Mouse (Mus musculus): ENCODE measurements at regions not wholly inside any gene's neighbourhood (a gene's known extent, or its start where the extent isn't known, plus 50 kb on each side); places are given as distances from the start of the nearest gene placed in this dataset.

DNA sequence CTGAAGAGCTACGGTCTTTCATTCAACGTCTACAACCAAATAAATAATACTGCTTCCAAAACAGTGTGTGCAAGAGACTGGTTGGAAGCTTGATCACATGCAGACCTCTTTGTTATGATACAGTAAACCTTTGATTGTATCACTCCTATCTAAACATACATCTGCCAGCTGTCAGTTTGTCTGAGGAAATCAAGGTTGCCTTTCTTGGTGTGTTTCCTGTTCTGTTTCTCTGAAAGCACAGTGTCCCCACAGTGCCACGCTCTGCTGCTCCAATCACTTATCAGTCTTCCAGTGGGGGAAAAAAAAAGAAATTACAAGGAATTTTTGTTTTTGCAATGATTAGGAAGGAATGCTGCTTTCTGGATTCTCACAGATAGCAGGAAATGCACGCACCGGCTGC, 139.2 kb downstream of the Mbl2 start:
- Histone ChIP-seq H3K9me3 (ENCODE audit: control insufficient read depth, low read length) (no peaks in the 10 kb centered on the region), H3K27ac (replicated peaks in 1 of 2; ENCODE audit: control insufficient read depth in 1 of 2, insufficient read depth in 1 of 2, low read depth in 2 of 2, low read length in 2 of 2) (no peak overlapping the region), H3K9ac (ENCODE audit: low read length) (no peak overlapping the region), H3K4me2 (ENCODE audit: low read length) (no peak overlapping the region), H3K4me3 (ENCODE audit: control insufficient read depth in 1 of 2, insufficient read depth in 1 of 2, low read depth in 1 of 2, low read length in 2 of 2) (no peak overlapping the region), H3K4me1 (ENCODE audit: control insufficient read depth in 2 of 2, insufficient read depth in 2 of 2, low read length in 2 of 2) (no peaks in the 10 kb centered on the region), H3K27me3 (ENCODE audit: control insufficient read depth, insufficient read depth, low read length) (no peaks in the 10 kb centered on the region), H3K36me3 (ENCODE audit: control insufficient read depth, insufficient read depth, low read length) (no peaks in the 10 kb centered on the region)
- 36% methylated on average over 5 of the region's 5 CpGs for WGBS
- no peak; the same call in 1 of the 2 replicates for ATAC-seq (ENCODE audit: insufficient number of reproducible peaks, insufficient read depth, low FRiP score, low read depth)

DNA sequence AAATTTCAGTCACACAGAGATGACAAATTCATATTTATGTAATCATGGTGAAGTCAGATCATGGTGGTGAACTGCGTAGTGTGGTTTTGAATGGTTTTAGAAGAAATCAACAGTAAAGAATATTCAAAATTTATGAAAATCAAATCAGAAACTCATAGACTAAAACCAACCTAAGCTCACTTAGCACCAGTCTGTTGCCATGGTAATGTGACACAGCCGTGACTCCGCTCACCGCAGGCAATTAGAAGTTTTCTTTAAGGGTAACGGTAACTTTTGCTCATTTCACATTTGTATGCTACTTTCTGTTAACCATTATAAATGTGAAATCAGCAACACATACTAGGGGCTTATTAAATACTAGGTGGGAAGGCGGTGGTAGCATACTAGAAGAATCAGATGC, 147.0 kb downstream of the Mbl2 start:
- Histone ChIP-seq H3K4me2 (ENCODE audit: low read length) (no peak overlapping the region), H3K27ac (replicated peaks in 1 of 2; ENCODE audit: control insufficient read depth in 1 of 2, insufficient read depth in 1 of 2, low read depth in 2 of 2, low read length in 2 of 2) (no peak overlapping the region), H3K27me3 (ENCODE audit: control insufficient read depth, insufficient read depth, low read length) (no peaks in the 10 kb centered on the region), H3K4me3 (ENCODE audit: control insufficient read depth in 1 of 2, insufficient read depth in 1 of 2, low read depth in 1 of 2, low read length in 2 of 2) (no peak overlapping the region), H3K36me3 (ENCODE audit: control insufficient read depth, insufficient read depth, low read length) (no peaks in the 10 kb centered on the region), H3K4me1 (ENCODE audit: control insufficient read depth in 2 of 2, insufficient read depth in 2 of 2, low read length in 2 of 2) (no peaks in the 10 kb centered on the region), H3K9me3 (ENCODE audit: control insufficient read depth, low read length) (no peaks in the 10 kb centered on the region), H3K9ac (ENCODE audit: low read length) (no peak overlapping the region)
- 78% methylated on average over 6 of the region's 6 CpGs for WGBS
- no peak for ATAC-seq (ENCODE audit: insufficient number of reproducible peaks, insufficient read depth, low FRiP score, low read depth)

DNA sequence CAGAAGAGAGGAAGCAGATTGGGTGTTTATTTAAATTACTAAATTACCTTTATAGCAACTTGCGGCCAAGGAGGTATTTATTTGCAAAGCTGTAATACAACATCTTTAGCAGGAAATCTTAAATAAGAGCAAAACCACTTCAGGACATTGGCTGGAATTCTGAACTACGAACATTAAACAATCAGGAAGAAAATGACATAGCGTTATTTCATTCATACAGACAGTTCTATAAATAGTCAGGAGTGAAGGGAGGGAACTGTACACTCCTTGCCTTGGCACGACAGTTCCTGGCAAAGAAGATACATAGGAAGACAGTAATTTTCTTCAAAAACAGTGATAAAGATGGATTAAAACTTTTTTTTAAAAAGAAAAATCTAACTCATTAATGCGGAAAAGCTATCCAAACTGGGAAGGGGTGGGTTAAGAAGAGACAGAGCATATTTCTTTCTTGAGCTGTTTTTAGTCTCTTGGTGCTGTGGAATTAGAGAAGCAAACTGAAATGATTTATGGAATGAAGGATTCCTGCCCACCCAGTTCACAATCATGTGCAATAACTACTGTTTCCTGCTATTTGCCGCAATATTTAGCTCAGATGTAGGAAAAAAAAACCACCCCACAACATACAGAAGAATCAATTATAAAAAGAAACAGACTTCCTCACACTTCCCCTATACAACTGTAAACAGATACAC, 147.9 kb downstream of the Mbl2 start:
- WGBS: 47% methylated on average over 6 of the region's 6 CpGs

DNA sequence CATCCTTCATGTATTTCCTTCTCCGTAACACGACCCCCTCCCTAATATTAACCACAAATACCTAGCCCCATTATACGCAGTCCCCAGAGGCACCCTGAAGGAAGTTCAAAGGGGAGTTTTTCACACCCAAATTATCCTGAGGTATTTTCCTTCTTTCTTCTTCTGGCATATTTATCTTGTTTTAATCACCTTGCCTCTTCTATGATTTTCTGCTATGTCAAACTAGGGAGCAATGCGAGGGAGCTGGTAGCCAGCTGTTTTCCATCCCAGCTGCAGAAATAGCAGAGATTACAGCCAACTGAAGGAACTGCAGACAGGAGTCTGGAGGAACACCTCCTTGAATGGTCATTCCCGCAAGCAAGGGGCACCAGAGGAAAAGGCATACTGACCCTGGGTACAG, 155.7 kb downstream of the Dkk1 start:
- ATAC-seq (ENCODE audit: insufficient number of reproducible peaks, insufficient read depth, low FRiP score, low read depth): no peak
- no peak overlapping the region for H3K4me3 ChIP-seq (ENCODE audit: control insufficient read depth in 1 of 2, insufficient read depth in 1 of 2, low read depth in 1 of 2, low read length in 2 of 2)
- H3K36me3 ChIP-seq (ENCODE audit: control insufficient read depth, insufficient read depth, low read length): no peaks in the 10 kb centered on the region
- H3K9me3 ChIP-seq (ENCODE audit: control insufficient read depth, low read length): 0 out of 2 replicates have a peak, but pooled peaks cover 4% of the 10 kb centered on the region
- H3K4me1 ChIP-seq (ENCODE audit: control insufficient read depth in 2 of 2, insufficient read depth in 2 of 2, low read length in 2 of 2): no peaks in the 10 kb centered on the region; a peak in 1 of 4 replicates
- H3K9ac ChIP-seq (ENCODE audit: low read length): no peak overlapping the region
- no peaks in the 10 kb centered on the region for H3K27me3 ChIP-seq (ENCODE audit: control insufficient read depth, insufficient read depth, low read length)
- no peak overlapping the region for H3K27ac ChIP-seq (replicated peaks in 1 of 2; ENCODE audit: control insufficient read depth in 1 of 2, insufficient read depth in 1 of 2, low read depth in 2 of 2, low read length in 2 of 2)
- H3K4me2 ChIP-seq (ENCODE audit: low read length): no peak overlapping the region
- 38% methylated on average over 5 of the region's 5 CpGs for WGBS

More for the DNA sequence above, 147.9 kb downstream of the Mbl2 start:
- Histone ChIP-seq H3K4me1 (ENCODE audit: control insufficient read depth in 2 of 2, insufficient read depth in 2 of 2, low read length in 2 of 2) (no peaks in the 10 kb centered on the region), H3K4me2 (ENCODE audit: low read length) (no peak overlapping the region), H3K9ac (ENCODE audit: low read length) (no peak overlapping the region), H3K27me3 (ENCODE audit: control insufficient read depth, insufficient read depth, low read length) (no peaks in the 10 kb centered on the region), H3K4me3 (ENCODE audit: control insufficient read depth in 1 of 2, insufficient read depth in 1 of 2, low read depth in 1 of 2, low read length in 2 of 2) (no peak overlapping the region), H3K36me3 (ENCODE audit: control insufficient read depth, insufficient read depth, low read length) (no peaks in the 10 kb centered on the region), H3K9me3 (ENCODE audit: control insufficient read depth, low read length) (no peaks in the 10 kb centered on the region), H3K27ac (replicated peaks in 1 of 2; ENCODE audit: control insufficient read depth in 1 of 2, insufficient read depth in 1 of 2, low read depth in 2 of 2, low read length in 2 of 2) (no peak overlapping the region)
- ATAC-seq (ENCODE audit: insufficient number of reproducible peaks, insufficient read depth, low FRiP score, low read depth): no peak

DNA sequence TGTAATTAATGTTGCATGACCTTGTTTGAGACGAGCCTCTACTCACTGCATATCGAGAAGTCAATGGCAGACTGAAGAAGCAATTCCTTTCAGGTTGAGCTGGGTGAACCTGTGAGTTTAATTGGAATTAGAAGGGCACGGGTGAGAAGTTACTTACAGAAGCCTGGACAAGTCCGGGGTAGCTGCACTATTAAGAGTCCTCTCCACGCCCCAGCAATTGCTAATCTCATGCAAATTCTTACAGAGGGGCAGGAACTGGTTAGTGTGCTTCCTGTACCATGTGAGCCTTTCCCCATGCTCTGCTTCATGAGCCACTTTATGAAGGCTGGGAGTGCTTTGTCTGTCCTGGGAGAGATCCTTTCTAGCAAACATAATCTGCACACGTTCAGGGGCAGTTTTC, 142.5 kb downstream of the Dkk1 start:
- Histone ChIP-seq H3K27me3 (ENCODE audit: control insufficient read depth, insufficient read depth, low read length) (no peaks in the 10 kb centered on the region), H3K27ac (replicated peaks in 1 of 2; ENCODE audit: control insufficient read depth in 1 of 2, insufficient read depth in 1 of 2, low read depth in 2 of 2, low read length in 2 of 2) (no peak overlapping the region), H3K4me2 (ENCODE audit: low read length) (no peak overlapping the region), H3K4me3 (ENCODE audit: control insufficient read depth in 1 of 2, insufficient read depth in 1 of 2, low read depth in 1 of 2, low read length in 2 of 2) (no peak overlapping the region), H3K36me3 (ENCODE audit: control insufficient read depth, insufficient read depth, low read length) (no peaks in the 10 kb centered on the region), H3K9me3 (ENCODE audit: control insufficient read depth, low read length) (no peaks in the 10 kb centered on the region), H3K9ac (ENCODE audit: low read length) (no peak overlapping the region), H3K4me1 (ENCODE audit: control insufficient read depth in 2 of 2, insufficient read depth in 2 of 2, low read length in 2 of 2) (no peaks in the 10 kb centered on the region)
- ATAC-seq (ENCODE audit: insufficient number of reproducible peaks, insufficient read depth, low FRiP score, low read depth): no peak
- 75% methylated on average over 6 of the region's 6 CpGs for WGBS

DNA sequence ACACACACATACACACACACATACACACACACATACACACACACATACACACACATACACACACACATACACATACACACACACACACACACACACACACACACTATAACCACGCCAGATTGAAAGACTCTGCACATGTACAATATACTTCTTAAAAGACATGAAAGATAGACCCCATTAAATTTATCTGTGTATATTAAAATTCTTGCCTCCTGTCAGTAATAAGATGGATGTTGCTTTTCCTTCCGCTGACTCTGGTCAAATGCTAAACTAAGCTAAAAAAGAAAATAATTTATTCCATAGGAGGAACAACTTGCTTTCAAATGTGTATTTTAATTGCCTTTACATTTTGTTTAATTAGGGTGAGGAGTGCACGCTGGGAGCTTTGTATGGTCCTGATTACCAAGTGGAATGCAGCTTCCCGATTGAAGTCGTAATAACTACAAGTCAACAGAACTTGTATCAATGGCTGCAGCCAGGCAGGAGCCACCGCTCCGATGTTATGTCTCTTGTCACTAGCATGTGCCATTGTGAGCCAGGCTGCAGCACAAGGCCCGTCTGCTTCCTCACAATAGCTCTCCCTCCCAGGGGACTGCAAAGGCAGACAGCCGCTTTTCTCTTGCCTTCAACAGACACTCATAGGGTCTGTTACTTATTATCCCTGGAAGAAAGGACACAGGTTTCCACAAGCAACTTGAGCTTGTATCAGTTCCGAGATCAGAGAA, 129.7 kb downstream of the Dkk1 start:
- H3K27ac ChIP-seq (replicated peaks in 1 of 2; ENCODE audit: control insufficient read depth in 1 of 2, insufficient read depth in 1 of 2, low read depth in 2 of 2, low read length in 2 of 2): no peak overlapping the region
- no peak overlapping the region for H3K9ac ChIP-seq (ENCODE audit: low read length)
- 0 out of 2 replicates have a peak overlapping the region, but pooled peaks have one; percentile 25 for H3K4me2 ChIP-seq (ENCODE audit: low read length)
- no peak overlapping the region for H3K4me3 ChIP-seq (ENCODE audit: control insufficient read depth in 1 of 2, insufficient read depth in 1 of 2, low read depth in 1 of 2, low read length in 2 of 2)
- WGBS: 27% methylated on average over 10 of the region's 10 CpGs
- no peaks in the 10 kb centered on the region for H3K9me3 ChIP-seq (ENCODE audit: control insufficient read depth, low read length)
- no peak for ATAC-seq (ENCODE audit: insufficient number of reproducible peaks, insufficient read depth, low FRiP score, low read depth)
- H3K4me1 ChIP-seq (ENCODE audit: control insufficient read depth in 2 of 2, insufficient read depth in 2 of 2, low read length in 2 of 2): no peaks in the 10 kb centered on the region
- H3K27me3 ChIP-seq (ENCODE audit: control insufficient read depth, insufficient read depth, low read length): no peaks in the 10 kb centered on the region
- H3K36me3 ChIP-seq (ENCODE audit: control insufficient read depth, insufficient read depth, low read length): no peaks in the 10 kb centered on the region

DNA sequence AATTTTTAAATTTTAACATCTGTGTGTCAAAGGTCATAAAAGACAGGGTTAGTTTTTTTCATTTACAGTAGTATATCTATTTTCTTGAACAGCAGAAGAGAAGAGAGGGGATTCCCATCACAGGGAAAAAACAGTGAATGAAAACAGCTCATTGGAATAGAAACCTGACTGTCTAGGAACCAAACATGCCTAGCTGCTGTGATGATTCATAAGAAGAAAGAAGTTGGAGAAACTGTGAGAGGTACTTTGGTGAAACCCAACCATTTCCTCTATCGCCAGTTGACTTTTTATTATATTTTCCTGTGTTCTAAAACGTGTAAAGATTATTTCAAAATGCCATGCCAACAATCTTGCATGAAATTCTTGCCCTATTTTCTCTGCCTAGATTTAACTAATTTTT, 123.8 kb downstream of the Dkk1 start:
- no peak overlapping the region for H3K4me3 ChIP-seq (ENCODE audit: control insufficient read depth in 1 of 2, insufficient read depth in 1 of 2, low read depth in 1 of 2, low read length in 2 of 2)
- H3K27me3 ChIP-seq (ENCODE audit: control insufficient read depth, insufficient read depth, low read length): no peaks in the 10 kb centered on the region
- no peak overlapping the region for H3K9ac ChIP-seq (ENCODE audit: low read length)
- no peak for ATAC-seq (ENCODE audit: insufficient number of reproducible peaks, insufficient read depth, low FRiP score, low read depth)
- peaks cover 0 to 5% of the 10 kb centered on the region in 2 experiments; a peak in 1 of 4 replicates for H3K4me1 ChIP-seq (ENCODE audit: control insufficient read depth in 2 of 2, insufficient read depth in 2 of 2, low read length in 2 of 2)
- no peaks in the 10 kb centered on the region for H3K9me3 ChIP-seq (ENCODE audit: control insufficient read depth, low read length)
- H3K36me3 ChIP-seq (ENCODE audit: control insufficient read depth, insufficient read depth, low read length): no peaks in the 10 kb centered on the region
- no peak overlapping the region for H3K27ac ChIP-seq (replicated peaks in 1 of 2; ENCODE audit: control insufficient read depth in 1 of 2, insufficient read depth in 1 of 2, low read depth in 2 of 2, low read length in 2 of 2)
- 71% methylated on average over 2 of the region's 2 CpGs for WGBS
- no peak overlapping the region for H3K4me2 ChIP-seq (ENCODE audit: low read length)

Measured in heart, embryonic 14.5 days (tissue).